ENCODE assay signal across 9 mouse cellular contexts in the genomic region with DNA sequence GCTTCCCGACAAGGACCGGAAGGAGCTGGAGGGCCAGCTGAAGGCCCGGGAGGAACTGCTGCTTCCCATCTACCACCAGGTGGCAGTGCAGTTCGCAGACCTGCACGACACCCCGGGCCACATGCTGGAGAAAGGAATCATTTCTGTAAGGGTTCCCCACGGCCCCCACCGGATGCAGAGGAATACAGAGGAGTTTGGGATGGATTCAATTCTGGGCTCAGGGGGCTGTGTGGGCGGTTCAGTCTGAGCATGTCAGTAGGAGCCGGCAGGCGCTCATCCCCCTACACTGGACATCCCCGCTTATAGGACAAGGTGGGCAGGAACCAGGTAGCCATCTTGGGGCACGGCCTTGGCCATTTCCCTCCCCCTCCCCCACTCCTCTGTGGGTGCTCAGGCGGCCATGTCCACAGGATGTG. TPM values are rescaled to one million over a fixed set of nuclear protein-coding genes. Genes with fewer than 3 reads are reported as not detected.
DNase-seq lines count a peak whose midpoint lies in the region; ATAC-seq lines count a peak whose summit lies in the region.
"Had no signal": no experiment of that assay in that cellular context is flagged by ENCODE, and none has a peak within 500 bp of the region (broad histone marks: within the 10 kb centered on the region; RNA-seq: fewer than 3 reads in every experiment).

No protein-coding gene starts in this region.

- peak overlapping the region; percentile 23; the same call in 1 of the 2 replicates for H3K4me2 ChIP-seq in hindbrain, embryonic 11.5 days (replicated peaks; ENCODE audit: low read depth, low read length)

- no peak overlapping the region for H3K27ac ChIP-seq in hindbrain, embryonic 11.5 days (ENCODE audit: low read depth, low read length)

- ATAC-seq in hindbrain, embryonic 11.5 days (ENCODE audit: low FRiP score), result peak; percentile 43; the same call in 1 of the 2 replicates

- no peak overlapping the region for H3K4me3 ChIP-seq in hindbrain, embryonic 11.5 days (ENCODE audit: low read depth, low read length)
- H3K4me3 ChIP-seq: megakaryocyte, embryonic 14.5 days had no signal

- no peaks in the 10 kb centered on the region for H3K9me3 ChIP-seq in hindbrain, embryonic 11.5 days (ENCODE audit: control insufficient read depth, low read length)
- H3K9me3 ChIP-seq: megakaryocyte, embryonic 14.5 days had no signal

- H3K4me1 ChIP-seq in hindbrain, embryonic 11.5 days (replicated peaks; ENCODE audit: control insufficient read depth, insufficient read depth, low read length), result peaks cover 2% of the 10 kb centered on the region; the same call in 1 of the 2 replicates

- 0 out of 2 replicates have a peak overlapping the region, but pooled peaks have one; percentile 27 for H3K9ac ChIP-seq in hindbrain, embryonic 11.5 days (ENCODE audit: low read depth, low read length)

- 17% methylated on average over 14 of the region's 14 CpGs for WGBS in hindbrain, embryonic 11.5 days

- peaks cover 2% of the 10 kb centered on the region; the same call in 1 of the 2 replicates for H3K27me3 ChIP-seq in hindbrain, embryonic 11.5 days (ENCODE audit: control insufficient read depth, insufficient read depth, low read length)

- no peaks in the 10 kb centered on the region for H3K36me3 ChIP-seq in hindbrain, embryonic 11.5 days (ENCODE audit: control insufficient read depth, insufficient read depth, low read length)

- peak; percentile 45 for DNase-seq in MEL-GATA-1-ER (ENCODE audit: extremely low read depth, low read depth)
- peak; percentile 28 for DNase-seq in cerebellum, adult 11-12 months
- peak; percentile 88 for DNase-seq in forelimb bud, embryonic 11.5 days (ENCODE audit: low read depth, low spot score)
- peak; percentile 90 for DNase-seq in hindbrain, embryonic 11.5 days (ENCODE audit: low spot score)
- peak; percentile 74 to 75 for DNase-seq in layer of hippocampus, postnatal 14 days (ENCODE audit: low spot score in 2 of 2)
- peak; percentile 65 for DNase-seq in lung, postnatal 25 days (ENCODE audit: low spot score)
- DNase-seq in right cerebral cortex, adult 18-20 months, result peak; percentile 52
- peak; percentile 34 for DNase-seq in urinary bladder, postnatal 10 days (ENCODE audit: low spot score)

RNA-seq across cellular contexts. Expression of a gene that starts 25.4 kb away (rescaled TPM):
- polyA plus RNA-seq in hindbrain, embryonic 11.5 days (2014; fragmentation: Nextera tagmentation; extraction: Ambion mirVana), result 3.0 and 3.4 TPM in 2 replicates
- total RNA-seq in layer of hippocampus, postnatal 14 days (2021), result under 1 TPM in 1 of 2 experiments, not detected in 1; 0.12 TPM

RNA-seq across cellular contexts. Expression of a gene that starts 40.8 kb away (rescaled TPM):
- polyA plus RNA-seq in hindbrain, embryonic 11.5 days (2014; fragmentation: Nextera tagmentation; extraction: Ambion mirVana), result 0.59 and 0.96 TPM in 2 replicates
- total RNA-seq in layer of hippocampus, postnatal 14 days (2021), result under 1 TPM; 0.74 to 0.98 TPM

Comparison
In these comparisons a context has a peak if more than half of its experiments do, and no peak if none do; other contexts are left out.
1. DNase-seq: peak in every context shown above with its lines; median percentile 90 in hindbrain, embryonic 11.5 days; 88 in forelimb bud, embryonic 11.5 days; 74 in layer of hippocampus, postnatal 14 days; 65 in lung, postnatal 25 days; 52 in right cerebral cortex, adult 18-20 months; 45 in MEL-GATA-1-ER; 34 in urinary bladder, postnatal 10 days; 28 in cerebellum, adult 11-12 months.